In the genomic region with DNA sequence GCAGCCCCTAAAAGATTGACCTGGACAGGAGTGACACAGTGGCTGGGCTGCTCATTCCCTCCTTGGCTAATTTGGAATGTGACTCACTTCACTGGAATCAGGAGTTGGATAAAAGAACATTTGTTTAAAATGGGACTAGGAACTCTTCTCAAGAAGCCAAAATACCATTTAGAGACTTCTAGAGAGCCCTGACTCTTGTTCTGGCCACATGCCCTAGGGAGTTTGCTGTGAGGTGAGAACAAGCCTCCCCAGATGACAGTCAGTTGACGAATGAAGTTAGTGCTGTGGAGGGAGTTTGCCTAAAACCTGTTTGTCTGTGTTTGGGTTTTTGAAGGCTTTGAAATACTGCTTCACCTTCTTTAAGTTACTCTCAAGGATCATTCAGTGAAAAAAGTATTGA, we compare ENCODE assay signal across 17 mouse cellular contexts.
"Had no signal": no experiment of that assay in that cellular context is flagged by ENCODE, and none has a peak within 500 bp of the region (broad histone marks: within the 10 kb centered on the region; RNA-seq: fewer than 3 reads in every experiment).

No protein-coding gene starts in this region.

- DNase-seq: kidney, adult 2 months; kidney, postnatal 25 days; layer of hippocampus, adult 9-11 months; liver; lung, embryonic 14.5 days; retina, postnatal 1 day; right cerebral cortex, postnatal 25 days; spleen, adult 18-20 months; thymus, postnatal 36 days had no signal

- H3K27me3 ChIP-seq: limb, embryonic 13.5 days; liver, embryonic 12.5 days; liver, embryonic 15.5 days; midbrain, embryonic 12.5 days; neural tube, embryonic 13.5 days; stomach, embryonic 15.5 days had no signal

- ATAC-seq: intestine, postnatal 0 days; liver, embryonic 12.5 days; midbrain, embryonic 16.5 days had no signal
